In genomic region chr6:31357286-31357685, GRCm38 (mm10) we compare ENCODE assay signal across 8 mouse cellular contexts. TPM values are rescaled to one million over a fixed set of nuclear protein-coding genes. Genes with fewer than 3 reads are reported as not detected.
A peak's percentile ranks its signal among the peaks of the same experiment; 100 is the strongest.
DNase-seq lines count a peak whose midpoint lies in the region; ATAC-seq lines count a peak whose summit lies in the region.

No protein-coding gene starts in this region.

- H3K9me3 ChIP-seq in neural tube, embryonic 15.5 days (replicated peaks) = no peaks in the 10 kb centered on the region

- WGBS in neural tube, embryonic 15.5 days = 48% methylated on average over 4 of the region's 4 CpGs

- no peaks in the 10 kb centered on the region for H3K36me3 ChIP-seq in neural tube, embryonic 15.5 days

- no peaks in the 10 kb centered on the region for H3K27me3 ChIP-seq in neural tube, embryonic 15.5 days (replicated peaks)

- peak; percentile 31 to 32 for DNase-seq in cerebellum, postnatal 14 days
- DNase-seq in 3T3-L1 (ENCODE audit: low read depth, low spot score) = peak; percentile 29
- DNase-seq in gastrocnemius, postnatal 14 days = peak; percentile 36
- peak; percentile 53 to 64 for DNase-seq in left cerebral cortex, adult 18-20 months (ENCODE audit: low spot score in 2 of 2)
- no peak for DNase-seq in thymus, adult 18-20 months
- DNase-seq in adrenal gland, postnatal 4 days (ENCODE audit: low spot score in 2 of 2) = no peak

- no peak overlapping the region for H3K9ac ChIP-seq in neural tube, embryonic 15.5 days (replicated peaks)

- ATAC-seq in cerebellum, adult (ENCODE audit: insufficient number of reproducible peaks, low FRiP score, low TSS enrichment) = no peak
- ATAC-seq in neural tube, embryonic 15.5 days (ENCODE audit: low FRiP score) = peak; percentile 66

- intact Hi-C loops in gastrocnemius, postnatal 14 days (cut with DNase I; ENCODE audit: low total_unique reads) = no loop called here

- H3K27ac ChIP-seq in neural tube, embryonic 15.5 days (replicated peaks) = no peak overlapping the region

- no peak overlapping the region for H3K4me2 ChIP-seq in neural tube, embryonic 15.5 days

- H3K4me3 ChIP-seq in neural tube, embryonic 15.5 days (replicated peaks) = no peak overlapping the region

- peaks cover 11% of the 10 kb centered on the region for H3K4me1 ChIP-seq in neural tube, embryonic 15.5 days

RNA-seq across cellular contexts. Expression of gene Mkln1, which starts 41.2 kb away (rescaled TPM):
- 100 to 1,000 TPM; 109 to 112 TPM for total RNA-seq in gastrocnemius, postnatal 14 days (2021)
- 100 to 1,000 TPM; 151 to 167 TPM for total RNA-seq in left cerebral cortex, adult 18-20 months (2021)
- 124 and 146 TPM in 2 replicates for polyA plus RNA-seq in neural tube, embryonic 15.5 days (2015; fragmentation: Nextera tagmentation; extraction: Ambion mirVana)
- total RNA-seq in adrenal gland, postnatal 4 days (2021) = 100 to 1,000 TPM; 170 TPM

Comparison
In these comparisons a context has a peak if more than half of its experiments do, and no peak if none do; other contexts are left out.
1. DNase-seq: peak in cerebellum, postnatal 14 days (2 of 2), 3T3-L1 (single experiment), gastrocnemius, postnatal 14 days (single experiment) and left cerebral cortex, adult 18-20 months (2 of 2); none in thymus, adult 18-20 months (0 of 2) and adrenal gland, postnatal 4 days (0 of 2).